Mouse (Mus musculus): ENCODE data around the gene Mcm8. TPM values are rescaled to one million over a fixed set of nuclear protein-coding genes. Genes with fewer than 3 reads are reported as not detected.

The Mcm8 gene
- polyA plus RNA-seq, 1 experiment from 2014 or later, result 2.5 TPM

DNA sequence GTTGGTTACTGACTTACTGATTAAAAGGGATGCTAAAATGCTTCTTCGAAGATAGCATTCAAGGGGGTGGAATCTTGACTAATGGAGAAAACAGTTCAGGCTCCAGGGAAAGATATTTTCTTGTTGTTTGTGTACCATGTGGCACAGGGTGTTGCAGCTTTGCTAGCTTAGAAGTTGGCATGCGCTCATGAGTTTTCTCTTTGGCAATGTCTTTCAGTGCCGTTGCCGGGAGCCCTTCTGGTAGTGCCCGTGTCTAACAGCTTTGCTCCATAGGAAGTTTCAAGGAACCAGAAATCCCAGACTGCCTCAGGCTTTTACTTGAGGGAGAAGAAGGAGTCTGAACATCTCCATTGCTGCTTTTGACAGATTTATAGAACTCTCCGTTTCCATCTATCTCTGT lies 33.2 kb downstream of the Mcm8 start:
- TF ChIP-seq CTCF (IDR thresholded peaks at IDR 0.05; ENCODE audit: low read depth), result no peak
- Histone ChIP-seq H3K4me1 (replicated peaks; ENCODE audit: control insufficient read depth, insufficient read depth, low read length) (peaks cover 5% of the 10 kb centered on the region; the same call in 1 of the 2 replicates), H3K27me3 (replicated peaks; ENCODE audit: control insufficient read depth, insufficient read depth, low read length) (no peaks in the 10 kb centered on the region), H3K9me3 (ENCODE audit: control insufficient read depth) (no peaks in the 10 kb centered on the region), H3K27ac (ENCODE audit: low read depth, low read length) (no peak overlapping the region), H3K36me3 (ENCODE audit: control insufficient read depth, insufficient read depth) (peaks cover 17% of the 10 kb centered on the region; the same call in 1 of the 2 replicates), H3K4me2 (replicated peaks; ENCODE audit: low read depth) (no peak overlapping the region), H3K9ac (ENCODE audit: low read depth, low read length) (no peak overlapping the region), H3K4me3 (ENCODE audit: low read depth, low read length) (no peak overlapping the region)
- no peak for ATAC-seq
- WGBS, result 89% methylated on average over 6 of the region's 6 CpGs

DNA sequence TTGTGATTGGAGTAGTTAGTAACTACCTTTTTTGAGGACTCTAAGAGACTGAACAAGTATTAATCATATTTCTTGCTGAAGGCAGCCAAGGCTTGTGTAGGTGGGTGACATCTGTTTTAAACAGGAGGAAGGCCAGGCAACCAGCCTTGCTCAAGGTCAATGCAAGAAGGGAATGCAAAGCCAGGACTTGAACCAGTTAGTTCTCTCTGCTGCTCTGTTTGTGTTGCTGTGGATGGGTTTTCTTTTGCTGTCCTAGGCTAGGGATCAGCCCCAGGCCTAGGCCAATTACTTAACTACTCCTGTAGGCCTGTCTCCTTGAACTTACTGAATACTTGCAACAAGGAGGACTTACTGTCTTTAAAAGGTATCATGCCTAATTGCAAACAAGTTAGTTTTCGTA lies 37.1 kb downstream of the Mcm8 start:
- no peaks in the 10 kb centered on the region for H3K4me1 ChIP-seq (replicated peaks; ENCODE audit: control insufficient read depth, insufficient read depth, low read length)
- no peak overlapping the region for H3K9ac ChIP-seq (ENCODE audit: low read depth, low read length)
- H3K4me3 ChIP-seq (ENCODE audit: low read depth, low read length), result no peak overlapping the region
- no peak overlapping the region for H3K27ac ChIP-seq (ENCODE audit: low read depth, low read length)
- no peaks in the 10 kb centered on the region for H3K9me3 ChIP-seq (ENCODE audit: control insufficient read depth)
- no peak overlapping the region for H3K4me2 ChIP-seq (replicated peaks; ENCODE audit: low read depth)
- ATAC-seq, result no peak
- 98% methylated on average over 1 of the region's 1 CpGs for WGBS
- H3K36me3 ChIP-seq (ENCODE audit: control insufficient read depth, insufficient read depth), result peaks cover 17% of the 10 kb centered on the region; the same call in 1 of the 2 replicates
- H3K27me3 ChIP-seq (replicated peaks; ENCODE audit: control insufficient read depth, insufficient read depth, low read length), result no peaks in the 10 kb centered on the region
- no peak for TF ChIP-seq CTCF (IDR thresholded peaks at IDR 0.05; ENCODE audit: low read depth)

DNA sequence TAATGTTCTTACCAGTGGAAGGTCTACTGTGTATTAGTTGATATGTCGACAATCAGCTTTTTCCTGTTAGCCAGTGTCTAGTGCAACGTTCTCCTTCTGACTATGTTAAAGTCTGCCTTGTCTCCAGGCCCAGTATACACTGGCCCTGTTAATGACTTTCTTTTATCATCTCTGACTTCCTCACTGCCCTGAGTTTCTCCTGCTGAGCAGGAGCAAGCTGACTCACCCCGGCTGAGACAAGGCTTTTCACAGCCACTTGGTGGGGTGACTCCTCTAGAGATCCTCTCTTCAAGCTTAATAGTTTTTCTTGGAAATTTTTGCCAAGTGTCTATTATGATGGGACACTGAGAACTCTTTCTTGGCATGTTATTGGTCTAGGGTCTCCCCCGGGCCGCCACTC lies 40.4 kb downstream of the Mcm8 start:
- Histone ChIP-seq H3K27me3 (replicated peaks; ENCODE audit: control insufficient read depth, insufficient read depth, low read length) (no peaks in the 10 kb centered on the region), H3K4me3 (ENCODE audit: low read depth, low read length) (no peak overlapping the region), H3K4me1 (replicated peaks; ENCODE audit: control insufficient read depth, insufficient read depth, low read length) (no peaks in the 10 kb centered on the region), H3K27ac (ENCODE audit: low read depth, low read length) (no peak overlapping the region), H3K9me3 (ENCODE audit: control insufficient read depth) (no peaks in the 10 kb centered on the region), H3K4me2 (replicated peaks; ENCODE audit: low read depth) (no peak overlapping the region), H3K36me3 (ENCODE audit: control insufficient read depth, insufficient read depth) (peaks cover 8% of the 10 kb centered on the region; the same call in 1 of the 2 replicates), H3K9ac (ENCODE audit: low read depth, low read length) (no peak overlapping the region)
- peak; percentile 51; the same call in 1 of the 2 replicates for ATAC-seq
- 62% methylated on average over 5 of the region's 5 CpGs for WGBS
- 0 out of 2 replicates have a peak, but pooled peaks have one; percentile 7 for TF ChIP-seq CTCF (IDR thresholded peaks at IDR 0.05; ENCODE audit: low read depth)

DNA sequence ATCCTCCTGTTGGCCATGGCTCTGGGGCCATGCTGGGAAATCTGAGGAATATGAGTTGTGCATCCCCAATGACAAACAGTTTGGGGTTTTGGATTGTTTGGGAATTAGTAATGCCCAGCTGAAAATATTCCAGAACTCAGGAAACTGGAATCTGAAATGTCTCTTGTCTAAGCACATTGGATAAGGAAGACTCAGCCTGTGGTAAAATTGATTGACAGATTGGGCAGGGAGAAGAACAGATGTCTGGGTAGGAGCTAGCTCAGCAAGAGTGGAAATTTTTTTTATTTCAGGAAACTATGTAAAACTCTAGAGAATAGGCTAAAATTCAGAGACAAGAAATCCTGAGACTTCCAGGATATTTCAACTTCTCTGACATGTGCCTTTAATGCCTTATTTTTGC lies 44.5 kb downstream of the Mcm8 start:
- Histone ChIP-seq H3K27me3 (replicated peaks; ENCODE audit: control insufficient read depth, insufficient read depth, low read length) (no peaks in the 10 kb centered on the region), H3K4me2 (replicated peaks; ENCODE audit: low read depth) (no peak overlapping the region), H3K4me3 (ENCODE audit: low read depth, low read length) (no peak overlapping the region), H3K4me1 (replicated peaks; ENCODE audit: control insufficient read depth, insufficient read depth, low read length) (no peaks in the 10 kb centered on the region), H3K9me3 (ENCODE audit: control insufficient read depth) (no peaks in the 10 kb centered on the region), H3K27ac (ENCODE audit: low read depth, low read length) (no peak overlapping the region), H3K36me3 (ENCODE audit: control insufficient read depth, insufficient read depth) (peaks cover 17% of the 10 kb centered on the region; the same call in 1 of the 2 replicates), H3K9ac (ENCODE audit: low read depth, low read length) (no peak overlapping the region)
- no peak for TF ChIP-seq CTCF (IDR thresholded peaks at IDR 0.05; ENCODE audit: low read depth)
- ATAC-seq, result no peak

DNA sequence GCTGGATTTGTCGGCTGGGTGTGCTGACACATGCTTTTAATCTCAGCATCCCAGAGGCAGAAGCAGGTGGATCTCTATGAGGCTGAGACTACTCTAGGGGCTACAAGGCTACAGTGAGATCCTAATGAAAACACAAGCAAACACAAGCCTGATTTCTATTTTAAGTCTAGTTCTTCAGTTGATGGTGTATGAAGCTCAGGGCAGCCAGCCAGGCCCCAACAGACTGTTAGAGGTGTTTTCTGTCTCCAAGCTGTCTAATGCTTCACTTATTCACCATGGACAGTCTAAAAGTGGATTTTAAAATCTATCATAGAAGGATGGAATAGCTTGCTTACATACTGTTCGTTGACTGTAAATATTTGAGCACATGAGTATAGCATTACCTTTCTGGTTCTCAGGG lies 45.5 kb downstream of the Mcm8 start:
- peaks cover 22% of the 10 kb centered on the region; the same call in 1 of the 2 replicates for H3K36me3 ChIP-seq (ENCODE audit: control insufficient read depth, insufficient read depth)
- no peak for ATAC-seq
- no peak for TF ChIP-seq CTCF (IDR thresholded peaks at IDR 0.05; ENCODE audit: low read depth)

DNA sequence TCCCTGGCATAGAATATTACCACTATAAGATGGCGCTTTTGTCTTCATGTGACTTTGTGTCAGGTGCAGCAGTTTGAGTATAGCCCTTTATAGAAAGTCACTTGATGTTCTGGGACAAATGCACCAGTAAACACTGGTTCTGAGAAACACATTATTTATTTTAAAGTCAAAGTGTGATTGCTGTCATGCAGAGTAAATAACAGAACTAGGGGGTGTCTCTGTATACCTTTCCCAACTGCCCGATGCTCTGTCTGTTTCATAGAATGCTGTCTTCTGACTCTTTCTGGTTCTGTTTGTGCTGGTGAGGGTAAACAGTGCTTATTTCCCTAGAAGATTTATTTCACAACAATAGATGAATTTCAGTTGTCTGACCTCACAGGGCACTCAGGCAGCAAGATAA lies 47.4 kb downstream of the Mcm8 start:
- no peaks in the 10 kb centered on the region for H3K9me3 ChIP-seq (ENCODE audit: control insufficient read depth)

More for the DNA sequence above, 45.5 kb downstream of the Mcm8 start:
- H3K4me1 ChIP-seq (replicated peaks; ENCODE audit: control insufficient read depth, insufficient read depth, low read length), result no peaks in the 10 kb centered on the region
- no peak overlapping the region for H3K27ac ChIP-seq (ENCODE audit: low read depth, low read length)
- no peaks in the 10 kb centered on the region for H3K9me3 ChIP-seq (ENCODE audit: control insufficient read depth)
- WGBS, result 80% methylated on average over 2 of the region's 2 CpGs
- no peak overlapping the region for H3K4me2 ChIP-seq (replicated peaks; ENCODE audit: low read depth)
- no peaks in the 10 kb centered on the region for H3K27me3 ChIP-seq (replicated peaks; ENCODE audit: control insufficient read depth, insufficient read depth, low read length)
- no peak overlapping the region for H3K4me3 ChIP-seq (ENCODE audit: low read depth, low read length)
- no peak overlapping the region for H3K9ac ChIP-seq (ENCODE audit: low read depth, low read length)

DNA sequence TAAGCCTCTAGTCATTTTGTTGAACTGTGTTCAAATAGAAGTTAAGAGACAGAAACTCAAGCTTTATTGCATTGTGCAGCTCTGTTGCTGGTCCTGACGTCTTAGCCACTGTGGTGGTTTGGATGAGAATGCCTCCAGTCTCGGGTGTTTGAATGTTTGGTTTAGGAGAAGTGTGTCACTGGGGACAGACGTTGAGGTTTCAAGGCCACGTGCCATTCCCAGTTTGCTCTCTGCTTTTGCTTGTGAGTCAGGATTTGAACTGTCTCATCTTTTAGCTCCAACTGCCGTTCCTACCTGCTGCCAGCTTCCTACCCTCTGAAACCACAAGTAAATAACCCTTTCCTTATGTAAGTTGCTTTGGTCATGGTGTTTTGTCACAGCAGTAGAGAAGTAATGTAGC lies 51.6 kb downstream of the Mcm8 start:
- H3K36me3 ChIP-seq (ENCODE audit: control insufficient read depth, insufficient read depth), result peaks cover 23% of the 10 kb centered on the region; the same call in 1 of the 2 replicates
- ATAC-seq, result no peak
- H3K27me3 ChIP-seq (replicated peaks; ENCODE audit: control insufficient read depth, insufficient read depth, low read length), result no peaks in the 10 kb centered on the region
- TF ChIP-seq CTCF (IDR thresholded peaks at IDR 0.05; ENCODE audit: low read depth), result no peak
- H3K9me3 ChIP-seq (ENCODE audit: control insufficient read depth), result no peaks in the 10 kb centered on the region
- no peaks in the 10 kb centered on the region for H3K4me1 ChIP-seq (replicated peaks; ENCODE audit: control insufficient read depth, insufficient read depth, low read length)
- H3K9ac ChIP-seq (ENCODE audit: low read depth, low read length), result no peak overlapping the region
- H3K27ac ChIP-seq (ENCODE audit: low read depth, low read length), result no peak overlapping the region
- no peak overlapping the region for H3K4me2 ChIP-seq (replicated peaks; ENCODE audit: low read depth)
- no peak overlapping the region for H3K4me3 ChIP-seq (ENCODE audit: low read depth, low read length)
- 62% methylated on average over 5 of the region's 5 CpGs for WGBS

More for the DNA sequence above, 47.4 kb downstream of the Mcm8 start:
- Histone ChIP-seq H3K4me3 (ENCODE audit: low read depth, low read length) (no peak overlapping the region), H3K36me3 (ENCODE audit: control insufficient read depth, insufficient read depth) (peaks cover 28% of the 10 kb centered on the region; the same call in 1 of the 2 replicates), H3K27me3 (replicated peaks; ENCODE audit: control insufficient read depth, insufficient read depth, low read length) (no peaks in the 10 kb centered on the region), H3K9ac (ENCODE audit: low read depth, low read length) (no peak overlapping the region), H3K27ac (ENCODE audit: low read depth, low read length) (no peak overlapping the region), H3K4me2 (replicated peaks; ENCODE audit: low read depth) (no peak overlapping the region), H3K4me1 (replicated peaks; ENCODE audit: control insufficient read depth, insufficient read depth, low read length) (no peaks in the 10 kb centered on the region)
- no peak for ATAC-seq
- TF ChIP-seq CTCF (IDR thresholded peaks at IDR 0.05; ENCODE audit: low read depth), result no peak
- 87% methylated on average over 2 of the region's 2 CpGs for WGBS
